Mouse (Mus musculus) liver, adult 2 months (tissue): ENCODE data around the gene Tmem131. TPM values are rescaled to one million over a fixed set of nuclear protein-coding genes. Genes with fewer than 3 reads are reported as not detected.
A peak's percentile ranks its signal among the peaks of the same experiment; 100 is the strongest.

Source experiments
- DNase-seq: peaks from one replicate; pipeline ENCODE4 v3.0.0-alpha.2; 2011; ENCODE audit warnings: low read depth, low spot score; ENCODE audit errors: extremely low read depth
- H3K27ac ChIP-seq: fragments of 200-500 bp; replicated peaks from 2 replicates; pipeline ENCODE4 v1.5.1; 2012; ENCODE audit warnings: low read depth, mild to moderate bottlenecking, control low read depth, inconsistent platforms, low read length; ENCODE audit not compliant: insufficient read depth
- H3K27me3 ChIP-seq: fragments of 200-500 bp; 2 replicates; pipeline ENCODE4 v1.6.1; 2012; ENCODE audit warnings: mild to moderate bottlenecking, moderate library complexity, low read length, inconsistent platforms; ENCODE audit not compliant: control insufficient read depth, insufficient read depth
- H3K36me3 ChIP-seq: fragments of 200-500 bp; 2 replicates; pipeline ENCODE4 v1.6.1; 2012; ENCODE audit warnings: low read length, inconsistent platforms; ENCODE audit not compliant: control insufficient read depth, insufficient read depth
- H3K4me1 ChIP-seq: fragments of 200-500 bp; 2 replicates; pipeline ENCODE4 v1.6.1; 2011; ENCODE audit warnings: low read length; ENCODE audit not compliant: control insufficient read depth, insufficient read depth
- H3K4me3 ChIP-seq: fragments of 200-500 bp; 2 replicates; pipeline ENCODE4 v1.5.1; 2011; ENCODE audit warnings: low read depth, mild to moderate bottlenecking, control low read depth, low read length, moderate library complexity; ENCODE audit not compliant: insufficient read depth
- H3K79me2 ChIP-seq: fragments of 200-500 bp; 2 replicates; pipeline ENCODE4 v1.6.1; 2012; ENCODE audit warnings: inconsistent platforms, mild to moderate bottlenecking, low read length, moderate library complexity; ENCODE audit not compliant: control insufficient read depth, insufficient read depth
- H3K9ac ChIP-seq: fragments of 200-500 bp; 2 replicates; pipeline ENCODE4 v1.6.1; 2012; ENCODE audit warnings: low read depth, mild to moderate bottlenecking, control low read depth, inconsistent platforms, low read length
- CTCF ChIP-seq: fragments of 200-500 bp; IDR thresholded peaks from 2 replicates; pipeline ENCODE4 v1.5.1; 2011; ENCODE audit warnings: low read depth, low read length, control low read depth
- POLR2A ChIP-seq: fragments of 200-500 bp; IDR thresholded peaks from 2 replicates; pipeline ENCODE4 v1.6.1; 2011; ENCODE audit warnings: low read length, control low read depth; ENCODE audit not compliant: insufficient read depth; ENCODE audit errors: extremely low read depth
- WGBS: fragments of 180-500 bp; shearing (Covaris S2); methylation state at CpG from one replicate; pipeline ENCODE4 v1.1.7; 2018; 5-methylcytosine and 5-hydroxymethylcytosine counted together
- polyA plus RNA-seq: library from polyadenylated mRNA; depleted of rRNA; stranded (reverse); fragments of >200 nt; gene quantifications from 2 replicates; pipeline ENCODE4 v1.2.3, GENCODE M21; 2012
- total RNA-seq: library from RNA; depleted of rRNA; stranded (reverse); fragments of >200 nt; gene quantifications from 2 replicates; pipeline ENCODE4 v1.2.3, GENCODE M21; 2014

The Tmem131 gene
- total and polyA plus RNA-seq, 2 experiments, result 6.3 to 10.2 TPM

DNA sequence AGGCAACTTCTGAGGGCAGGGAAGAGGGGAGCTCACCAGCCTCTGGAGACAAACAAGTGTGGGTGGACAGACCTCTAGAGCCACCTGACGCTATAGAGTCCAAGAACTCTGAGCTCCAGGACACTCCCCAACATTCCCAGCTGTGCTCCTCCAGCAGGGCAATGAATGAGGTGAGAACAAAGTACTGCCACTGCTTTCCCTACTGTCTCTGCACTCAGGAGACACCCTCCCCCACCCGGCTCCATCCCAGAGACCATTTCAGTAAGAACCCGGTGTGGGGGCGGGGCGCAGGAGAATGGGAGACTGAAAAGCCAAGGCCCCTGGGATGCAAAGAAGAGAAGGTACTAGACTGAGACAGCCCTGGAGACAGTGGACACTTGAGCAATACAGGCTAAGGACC lies 98.4 kb downstream of the Tmem131 start:
- no peaks in the 10 kb centered on the region for H3K4me1 ChIP-seq
- no peak overlapping the region for H3K27ac ChIP-seq
- DNase-seq, result no peak
- H3K27me3 ChIP-seq, result no peaks in the 10 kb centered on the region
- H3K4me3 ChIP-seq, result no peak overlapping the region
- TF ChIP-seq CTCF (no peak), POLR2A (no peak)
- no peak overlapping the region for H3K9ac ChIP-seq
- peaks cover 3% of the 10 kb centered on the region; the same call in 1 of the 2 replicates for H3K79me2 ChIP-seq
- 47% methylated on average over 5 of the region's 5 CpGs for WGBS
- H3K36me3 ChIP-seq, result no peaks in the 10 kb centered on the region

DNA sequence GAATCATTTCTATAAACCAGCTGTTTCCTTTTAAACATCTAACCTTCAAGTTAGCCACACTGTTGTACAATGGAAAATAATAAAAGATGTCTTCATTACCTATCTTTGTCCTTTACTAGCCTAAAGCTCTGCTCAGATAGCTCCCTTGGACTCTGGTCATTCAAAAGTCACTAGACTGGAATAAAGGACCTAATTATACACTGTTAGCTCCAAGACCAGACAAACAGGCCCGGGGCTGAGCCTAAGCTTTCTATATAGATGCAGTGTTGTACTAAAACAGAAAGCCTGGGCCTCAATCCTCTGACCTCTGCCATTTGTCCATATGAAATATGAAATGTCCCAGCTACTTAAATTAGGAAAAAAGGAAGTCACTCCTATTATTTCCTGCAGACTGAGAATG lies 101.7 kb downstream of the Tmem131 start:
- TF ChIP-seq POLR2A, result no peak
- no peak for TF ChIP-seq CTCF
- Histone ChIP-seq H3K4me1 (no peaks in the 10 kb centered on the region), H3K27ac (no peak overlapping the region), H3K9ac (no peak overlapping the region), H3K36me3 (peaks cover 7% of the 10 kb centered on the region; the same call in 1 of the 2 replicates), H3K4me3 (no peak overlapping the region), H3K27me3 (no peaks in the 10 kb centered on the region), H3K79me2 (no peaks in the 10 kb centered on the region; the same call in 1 of the 2 replicates)
- no peak for DNase-seq
- 62% methylated on average over 1 of the region's 1 CpGs for WGBS

DNA sequence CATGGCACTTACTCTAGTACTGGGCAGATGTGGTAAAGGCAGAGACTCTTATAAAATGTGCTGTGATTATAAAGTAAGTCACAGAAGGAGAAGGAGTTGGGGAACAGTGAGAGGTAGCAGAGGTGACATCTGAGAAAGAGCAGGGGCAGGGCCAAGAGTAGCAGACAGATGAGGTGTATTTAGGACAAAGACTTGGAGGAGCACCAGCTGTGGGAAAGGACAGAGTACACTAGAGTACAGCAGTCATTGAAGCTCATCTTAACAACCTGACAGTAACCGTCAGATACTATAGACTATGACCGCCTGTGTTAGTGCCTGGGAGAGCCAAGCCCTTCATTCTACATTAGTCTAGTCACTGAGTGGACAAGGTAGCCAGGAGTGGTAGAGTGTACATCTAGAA lies 102.5 kb downstream of the Tmem131 start:
- TF ChIP-seq CTCF (no peak), POLR2A (no peak)
- H3K79me2 ChIP-seq, result no peaks in the 10 kb centered on the region; the same call in 1 of the 2 replicates
- H3K27ac ChIP-seq, result no peak overlapping the region
- H3K4me1 ChIP-seq, result no peaks in the 10 kb centered on the region
- H3K4me3 ChIP-seq, result no peak overlapping the region
- H3K36me3 ChIP-seq, result peaks cover 11% of the 10 kb centered on the region; the same call in 1 of the 2 replicates
- WGBS, result 87% methylated on average over 2 of the region's 2 CpGs
- H3K27me3 ChIP-seq, result no peaks in the 10 kb centered on the region
- no peak overlapping the region for H3K9ac ChIP-seq
- DNase-seq, result no peak

DNA sequence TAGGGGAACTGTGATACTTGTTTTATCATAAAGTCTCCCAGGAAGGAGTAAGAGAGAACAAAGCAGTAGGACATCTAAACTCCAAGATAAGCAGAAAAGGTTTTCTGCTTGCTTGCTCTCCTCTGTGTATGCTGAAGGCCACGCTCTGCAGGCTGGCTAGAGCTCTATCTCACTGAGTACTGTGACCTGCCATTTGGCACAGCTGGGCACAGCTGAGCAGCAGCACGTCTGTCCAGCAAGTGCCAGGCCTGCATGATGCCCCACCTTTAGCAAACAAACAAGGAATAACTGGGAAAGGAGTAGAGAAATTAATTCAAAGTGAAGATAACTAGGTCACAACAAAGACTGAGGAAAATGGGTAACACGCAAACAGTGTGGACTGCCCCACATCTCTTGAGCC lies 103.6 kb downstream of the Tmem131 start:
- H3K27ac ChIP-seq, result no peak overlapping the region
- peaks cover 16% of the 10 kb centered on the region; the same call in 1 of the 2 replicates for H3K36me3 ChIP-seq
- no peak overlapping the region for H3K4me3 ChIP-seq
- no peaks in the 10 kb centered on the region for H3K4me1 ChIP-seq
- no peaks in the 10 kb centered on the region for H3K79me2 ChIP-seq
- no peaks in the 10 kb centered on the region for H3K27me3 ChIP-seq
- WGBS, result 25% methylated on average over 3 of the region's 3 CpGs
- TF ChIP-seq CTCF, result no peak
- no peak for TF ChIP-seq POLR2A
- no peak overlapping the region for H3K9ac ChIP-seq
- DNase-seq, result peak; percentile 83

DNA sequence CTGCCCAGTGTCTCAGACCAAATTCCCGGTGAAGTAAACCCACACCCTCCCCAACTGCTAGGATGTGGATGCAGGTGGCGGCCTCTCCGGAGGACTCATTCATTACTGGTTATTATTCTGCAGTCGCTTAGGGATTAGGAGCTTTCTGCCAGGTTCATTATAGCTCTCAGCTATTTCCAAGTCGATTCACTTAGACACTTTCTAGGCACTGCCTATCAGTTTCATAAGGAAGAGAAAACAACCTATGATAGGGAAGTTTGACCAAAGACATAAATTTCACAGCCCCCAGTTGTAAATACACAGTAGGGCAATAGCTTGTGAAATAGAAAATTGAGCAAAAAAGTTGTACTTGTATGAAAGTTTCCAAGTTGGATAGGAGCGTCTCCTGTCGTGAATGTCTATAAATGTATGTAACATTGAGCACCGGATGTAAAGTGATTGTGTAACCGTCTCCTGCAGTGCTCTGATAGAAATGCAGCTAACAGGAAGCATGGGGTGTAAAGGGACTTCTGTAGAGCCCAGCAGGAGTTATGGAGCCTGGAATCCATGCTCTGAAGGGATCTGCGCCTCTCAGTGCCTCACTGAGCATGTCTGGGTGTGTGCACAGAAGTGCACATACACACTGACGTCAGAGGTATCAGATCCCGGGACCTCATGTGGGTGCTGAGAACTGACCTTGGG lies 107.1 kb downstream of the Tmem131 start:
- WGBS, result 80% methylated on average over 12 of the region's 12 CpGs

DNA sequence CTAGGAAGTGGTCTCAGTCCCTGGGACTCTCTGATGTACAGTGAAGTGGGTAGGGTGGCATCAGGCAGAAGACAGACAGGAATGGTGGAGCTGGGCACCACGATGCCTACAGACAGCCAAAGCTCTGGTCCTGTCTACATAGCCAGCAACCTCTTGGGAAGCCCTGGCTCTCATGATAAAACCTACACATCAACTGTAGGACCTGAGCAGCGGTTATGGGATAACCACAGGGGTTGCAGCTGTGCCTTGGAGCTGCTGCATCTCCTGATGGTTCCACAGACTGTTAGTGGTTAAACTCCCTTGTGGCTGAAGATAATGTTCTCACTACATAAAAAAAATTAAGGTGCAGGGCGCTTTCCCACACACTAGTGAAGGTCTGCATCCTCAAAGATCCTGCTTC lies 107.9 kb downstream of the Tmem131 start:
- no peak for TF ChIP-seq POLR2A
- TF ChIP-seq CTCF, result no peak
- no peak overlapping the region for H3K27ac ChIP-seq
- H3K9ac ChIP-seq, result no peak overlapping the region
- no peaks in the 10 kb centered on the region for H3K4me1 ChIP-seq
- no peaks in the 10 kb centered on the region for H3K79me2 ChIP-seq
- no peaks in the 10 kb centered on the region for H3K27me3 ChIP-seq
- WGBS, result 95% methylated on average over 3 of the region's 3 CpGs
- H3K36me3 ChIP-seq, result peaks cover 37% of the 10 kb centered on the region
- no peak overlapping the region for H3K4me3 ChIP-seq
- no peak for DNase-seq

More for the DNA sequence above, 107.1 kb downstream of the Tmem131 start:
- Histone ChIP-seq H3K36me3 (peaks cover 37% of the 10 kb centered on the region), H3K27me3 (no peaks in the 10 kb centered on the region), H3K79me2 (no peaks in the 10 kb centered on the region), H3K4me3 (no peak overlapping the region), H3K9ac (no peak overlapping the region), H3K4me1 (no peaks in the 10 kb centered on the region), H3K27ac (no peak overlapping the region)
- TF ChIP-seq CTCF (no peak), POLR2A (no peak)
- DNase-seq, result no peak
